Comparison of ENCODE assay signal across 8 mouse cellular contexts in genomic region chr3:122043799-122044547, GRCm38 (mm10). TPM values are rescaled to one million over a fixed set of nuclear protein-coding genes. Genes with fewer than 3 reads are reported as not detected.
DNase-seq lines count a peak whose midpoint lies in the region; ATAC-seq and TF ChIP-seq lines count a peak whose summit lies in the region.

Abca4 (plus strand) TSS chr3:122044443.

- H3K4me1 ChIP-seq in forebrain, embryonic 10.5 days, result peaks cover 67% of the 10 kb centered on the region
- peaks cover 63% of the 10 kb centered on the region for H3K4me1 ChIP-seq in limb, embryonic 10.5 days
- peaks cover 29% of the 10 kb centered on the region for H3K4me1 ChIP-seq in neural tube, embryonic 14.5 days (ENCODE audit: control insufficient read depth, insufficient read depth, low read length)
- no peaks in the 10 kb centered on the region for H3K4me1 ChIP-seq in thymus, adult 2 months (replicated peaks; ENCODE audit: control insufficient read depth, insufficient read depth, low read length)

- WGBS in forebrain, embryonic 10.5 days, result 1% methylated on average over 26 of the region's 26 CpGs
- WGBS in limb, embryonic 10.5 days, result 6% methylated on average over 26 of the region's 26 CpGs
- WGBS in neural tube, embryonic 14.5 days, result 6% methylated on average over 26 of the region's 26 CpGs
- WGBS in thymus, adult 2 months, result 74% methylated on average over 26 of the region's 26 CpGs

- H3K27me3 ChIP-seq in forebrain, embryonic 10.5 days (ENCODE audit: poor library complexity, severe bottlenecking), result peaks cover 100% of the 10 kb centered on the region
- H3K27me3 ChIP-seq in limb, embryonic 10.5 days (ENCODE audit: low read depth, poor library complexity, severe bottlenecking), result peaks cover 38% of the 10 kb centered on the region
- H3K27me3 ChIP-seq in neural tube, embryonic 14.5 days (ENCODE audit: control insufficient read depth, insufficient read depth, low read length), result no peaks in the 10 kb centered on the region; the same call in 1 of the 2 replicates
- no peaks in the 10 kb centered on the region for H3K27me3 ChIP-seq in thymus, adult 2 months (ENCODE audit: control insufficient read depth, insufficient read depth, low read length)

- TF ChIP-seq CTCF in layer of hippocampus, adult 2 months (conservative IDR thresholded peaks at IDR 0.05), result no peak
- TF ChIP-seq CTCF in thymus, adult 2 months (IDR thresholded peaks at IDR 0.05; ENCODE audit: borderline replicate concordance, control insufficient read depth, extremely low read depth, insufficient read depth, low read length, poor library complexity), result no peak

- intact Hi-C loops in heart, postnatal 25 days (cut with DNase I), result no loop called here

- DNase-seq in layer of hippocampus, adult 2 months (ENCODE audit: low spot score in 2 of 2), result no peak
- DNase-seq in layer of hippocampus, adult 9-10 months (ENCODE audit: low spot score), result no peak
- peak; percentile 79 for DNase-seq in forebrain, embryonic 10.5 days (ENCODE audit: extremely low spot score, low spot score)
- peak; percentile 63 for DNase-seq in limb, embryonic 10.5 days (ENCODE audit: low spot score)
- DNase-seq in thymus, adult 2 months, result no peak
- no peak for DNase-seq in urinary bladder, postnatal 10 days (ENCODE audit: low spot score)
- DNase-seq in heart, postnatal 25 days (ENCODE audit: low spot score), result no peak

- TF ChIP-seq POLR2A in thymus, adult 2 months (IDR thresholded peaks at IDR 0.05; ENCODE audit: control insufficient read depth, extremely low read depth, insufficient read depth, low read length, poor library complexity), result no peak

- no peaks in the 10 kb centered on the region for H3K36me3 ChIP-seq in forebrain, embryonic 10.5 days (replicated peaks)
- H3K36me3 ChIP-seq in limb, embryonic 10.5 days, result no peaks in the 10 kb centered on the region
- no peaks in the 10 kb centered on the region for H3K36me3 ChIP-seq in neural tube, embryonic 14.5 days (ENCODE audit: control insufficient read depth, insufficient read depth, low read length)
- H3K36me3 ChIP-seq in thymus, adult 2 months (ENCODE audit: control insufficient read depth, insufficient read depth, low read length), result no peaks in the 10 kb centered on the region

- ATAC-seq in neural tube, embryonic 14.5 days (ENCODE audit: low read depth), result no peak

- H3K4me3 ChIP-seq in layer of hippocampus, adult 2 months, result peak within 1 kb of the TSS; percentile 20; the same call in 1 of the 2 replicates
- H3K4me3 ChIP-seq in forebrain, embryonic 10.5 days, result peak within 1 kb of the TSS; percentile 35
- H3K4me3 ChIP-seq in limb, embryonic 10.5 days, result peak within 1 kb of the TSS; percentile 40
- peak within 1 kb of the TSS; percentile 15; the same call in 1 of the 2 replicates for H3K4me3 ChIP-seq in neural tube, embryonic 14.5 days (ENCODE audit: low read depth, low read length)
- H3K4me3 ChIP-seq in thymus, adult 2 months (ENCODE audit: control insufficient read depth, insufficient read depth, low read length), result no peak within 1 kb of the TSS

- peak within 1 kb of the TSS; percentile 37 for H3K4me2 ChIP-seq in neural tube, embryonic 14.5 days (ENCODE audit: low read depth, low read length)

- no peaks in the 10 kb centered on the region for H3K9me3 ChIP-seq in forebrain, embryonic 10.5 days
- no peaks in the 10 kb centered on the region for H3K9me3 ChIP-seq in limb, embryonic 10.5 days (replicated peaks)
- no peaks in the 10 kb centered on the region for H3K9me3 ChIP-seq in neural tube, embryonic 14.5 days (ENCODE audit: control insufficient read depth, low read length)

- H3K27ac ChIP-seq in layer of hippocampus, adult 2 months, result no peak within 1 kb of the TSS
- H3K27ac ChIP-seq in forebrain, embryonic 10.5 days, result peak within 1 kb of the TSS; percentile 70
- H3K27ac ChIP-seq in limb, embryonic 10.5 days, result peak within 1 kb of the TSS; percentile 90
- no peak within 1 kb of the TSS for H3K27ac ChIP-seq in neural tube, embryonic 14.5 days (ENCODE audit: low read depth, low read length)
- H3K27ac ChIP-seq in thymus, adult 2 months (ENCODE audit: control insufficient read depth, insufficient read depth, low read length), result no peak within 1 kb of the TSS

- peak within 1 kb of the TSS; percentile 51 for H3K9ac ChIP-seq in neural tube, embryonic 14.5 days (replicated peaks; ENCODE audit: low read depth, low read length)

RNA-seq across cellular contexts. Expression of gene Abca4, which starts in this region (rescaled TPM):
- 1 to 10 TPM in 1 of 2 experiments, under 1 TPM in 1; 0.96 to 1.7 TPM for total RNA-seq in layer of hippocampus, adult 2 months (2021)
- polyA plus RNA-seq in forebrain, embryonic 10.5 days (2016; fragmentation: Nextera tagmentation; extraction: Ambion mirVana), result 1.7 and 2.1 TPM in 2 replicates
- polyA plus RNA-seq in limb, embryonic 10.5 days (2016; fragmentation: Nextera tagmentation; extraction: Ambion mirVana), result 1.7 and 2.3 TPM in 2 replicates
- polyA plus RNA-seq in neural tube, embryonic 14.5 days (2014; fragmentation: Nextera tagmentation; extraction: Ambion mirVana), result 0.66 and 0.75 TPM in 2 replicates
- polyA plus RNA-seq in thymus, adult 2 months (2012; rRNA removed), result 0.29 and 0.58 TPM in 2 replicates
- 1 to 10 TPM; 2.3 TPM for total RNA-seq in heart, postnatal 25 days (2021)

Comparison
In these comparisons a context has a peak if more than half of its experiments do, and no peak if none do; other contexts are left out.
1. DNase-seq: peak in forebrain, embryonic 10.5 days (single experiment) and limb, embryonic 10.5 days (single experiment); none in layer of hippocampus, adult 2 months (0 of 2), layer of hippocampus, adult 9-10 months (single experiment), thymus, adult 2 months (single experiment), urinary bladder, postnatal 10 days (single experiment) and heart, postnatal 25 days (single experiment).
2. H3K27ac ChIP-seq: peak in forebrain, embryonic 10.5 days (single experiment) and limb, embryonic 10.5 days (single experiment); none in layer of hippocampus, adult 2 months (single experiment), neural tube, embryonic 14.5 days (single experiment) and thymus, adult 2 months (single experiment).